Mouse (Mus musculus) myocyte (in vitro differentiated cells): ENCODE results near the gene Zfp799. TPM values are rescaled to one million over a fixed set of nuclear protein-coding genes. Genes with fewer than 3 reads are reported as not detected.

ENCODE experiments used
- H3K27me3 ChIP-seq: one replicate; pipeline ENCODE4 v1.6.1; 2011; ENCODE audit not compliant: control insufficient read depth, insufficient read depth, insufficient read length
- H3K36me3 ChIP-seq: one replicate; pipeline ENCODE4 v1.6.1; 2011; ENCODE audit not compliant: control insufficient read depth, insufficient read depth
- H3K4me2 ChIP-seq: one replicate; pipeline ENCODE4 v1.6.1; 2011; ENCODE audit warnings: low read depth, control low read depth
- H3K4me3 ChIP-seq: one replicate; pipeline ENCODE4 v1.5.1; 2011; ENCODE audit warnings: mild to moderate bottlenecking, control low read depth, moderate library complexity
- H3K79me2 ChIP-seq: one replicate; pipeline ENCODE4 v1.6.1; 2011; ENCODE audit not compliant: control insufficient read depth, insufficient read depth
- H3ac ChIP-seq: one replicate; pipeline ENCODE4 v1.6.1; 2011; ENCODE audit not compliant: control insufficient read depth, insufficient read length
- CEBPB ChIP-seq: IDR thresholded peaks from 2 replicates; pipeline ENCODE4 v1.6.1; 2011; ENCODE audit warnings: mild to moderate bottlenecking, moderate library complexity; ENCODE audit not compliant: poor library complexity, insufficient read depth, severe bottlenecking
- E2F4 ChIP-seq: IDR thresholded peaks from one replicate; pipeline ENCODE4 v1.6.1; 2011; ENCODE audit warnings: mild to moderate bottlenecking, control low read depth, moderate library complexity; ENCODE audit not compliant: insufficient read depth
- MAX ChIP-seq: IDR thresholded peaks from one replicate; pipeline ENCODE4 v1.6.1; 2011; ENCODE audit warnings: low read depth, mild to moderate bottlenecking, control low read depth
- MYOD1 ChIP-seq, 3 experiments: IDR thresholded peaks; one replicate each; pipeline ENCODE4 v1.6.1; 2011; ENCODE audit warnings: control low read depth in 2 of 3, low read depth in 2 of 3, mild to moderate bottlenecking in 2 of 3, moderate library complexity in 1 of 3; ENCODE audit not compliant: insufficient read length in 2 of 3, control insufficient read depth in 1 of 3
- MYOG ChIP-seq, 3 experiments: IDR thresholded peaks; one replicate each; pipeline ENCODE4 v1.6.1; 2011; ENCODE audit warnings: control low read depth in 2 of 3, low read depth in 2 of 3, mild to moderate bottlenecking in 2 of 3; ENCODE audit not compliant: insufficient read length in 2 of 3, control insufficient read depth in 1 of 3, insufficient read depth in 1 of 3
- POLR2A ChIP-seq: IDR thresholded peaks from one replicate; pipeline ENCODE4 v1.6.1; 2011; ENCODE audit warnings: low read depth, mild to moderate bottlenecking, control low read depth, moderate library complexity; ENCODE audit not compliant: insufficient read length
- POLR2AphosphoS2 ChIP-seq: IDR thresholded peaks from one replicate; pipeline ENCODE4 v1.6.1; 2011; ENCODE audit warnings: low read depth, control low read depth; ENCODE audit not compliant: insufficient read length
- REST ChIP-seq: IDR thresholded peaks from one replicate; pipeline ENCODE4 v1.6.1; 2011; ENCODE audit warnings: mild to moderate bottlenecking, control low read depth, moderate library complexity; ENCODE audit not compliant: insufficient read depth, insufficient read length
- SRF ChIP-seq: IDR thresholded peaks from one replicate; pipeline ENCODE4 v1.6.1; 2011; ENCODE audit warnings: low read depth; ENCODE audit not compliant: control insufficient read depth, insufficient read length
- TCF12 ChIP-seq: IDR thresholded peaks from one replicate; pipeline ENCODE4 v1.6.1; 2011; ENCODE audit warnings: mild to moderate bottlenecking, control low read depth; ENCODE audit not compliant: poor library complexity, insufficient read depth, severe bottlenecking
- TCF3 ChIP-seq: IDR thresholded peaks from one replicate; pipeline ENCODE4 v1.6.1; 2011; ENCODE audit warnings: low read depth, control low read depth; ENCODE audit not compliant: insufficient read length
- USF1 ChIP-seq: IDR thresholded peaks from one replicate; pipeline ENCODE4 v1.6.1; 2011; ENCODE audit warnings: low read depth, mild to moderate bottlenecking, control low read depth, moderate library complexity
- polyA plus RNA-seq: library from polyadenylated mRNA; unstranded; fragments of >200 nt; fragmentation: generic; extraction: Trizol; gene quantifications from one replicate; pipeline ENCODE4 v1.2.1, GENCODE M21; 2012; ENCODE audit warnings: missing spikeins

The Zfp799 gene
- polyA plus RNA-seq, 1 experiment: 1.4 TPM

DNA sequence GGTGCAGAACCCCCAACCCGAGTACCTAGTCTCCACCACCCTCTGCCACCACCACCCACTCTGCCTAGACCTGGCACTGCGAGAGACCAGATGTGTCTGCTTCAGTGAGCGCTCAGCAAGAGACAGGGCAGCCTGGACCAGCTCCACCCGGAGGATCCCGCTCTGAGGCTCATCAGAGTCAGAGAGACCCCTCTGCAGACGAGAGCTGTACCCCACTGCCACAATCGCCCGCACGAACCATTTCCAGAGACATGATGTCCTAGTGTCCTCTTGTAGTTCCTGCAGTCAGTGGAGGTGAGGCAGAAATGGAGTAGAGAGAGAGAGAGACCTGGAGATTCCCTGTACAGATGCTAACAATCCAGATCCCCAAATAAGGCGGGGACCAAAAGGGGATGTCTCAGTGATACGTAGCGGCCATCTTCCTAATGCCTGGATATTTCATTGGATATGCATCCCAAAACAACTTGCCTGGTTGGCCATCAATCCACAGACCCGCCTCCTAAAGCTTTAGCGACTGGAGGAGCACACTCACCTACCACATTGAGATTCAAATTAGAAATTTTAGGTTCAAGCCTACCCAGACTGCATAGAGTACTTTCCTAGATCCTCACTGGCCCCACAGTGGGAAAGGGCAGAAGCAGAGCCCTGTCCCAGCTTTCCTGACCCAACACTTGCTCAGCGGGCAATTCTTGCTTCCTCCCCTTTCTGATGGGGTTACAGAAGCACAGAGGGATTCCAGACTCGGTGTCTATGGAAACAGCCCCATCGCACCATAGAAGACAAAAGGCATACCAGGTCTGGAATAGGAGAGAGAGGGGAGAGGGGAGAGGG is 20.3 kb downstream of the Zfp799 start, which contains the start of gene Zfp811:
Gene Zfp811 (minus strand): TSS at position 388 of the 831 bp plus-strand sequence.
- Histone ChIP-seq H3K79me2 (no peaks in the 10 kb centered on the region), H3K36me3 (no peaks in the 10 kb centered on the region), H3K4me2 (no peak within 1 kb of the TSS), H3K4me3 (no peak within 1 kb of the TSS), H3K27me3 (peaks cover 26% of the 10 kb centered on the region), H3ac (no peak within 1 kb of the TSS)
- TF ChIP-seq E2F4 (no peak), POLR2A (no peak), POLR2AphosphoS2 (no peak), TCF3 (no peak), CEBPB (no peak), SRF (no peak), MYOD1 (IDR thresholded peaks at IDR 0.05; ENCODE audit: control insufficient read depth in 1 of 3, insufficient read length in 2 of 3, low read depth in 2 of 3) (no peak), REST (no peak), MYOG (IDR thresholded peaks at IDR 0.05; ENCODE audit: control insufficient read depth in 1 of 3, insufficient read depth in 1 of 3, insufficient read length in 2 of 3, low read depth in 2 of 3) (no peak), USF1 (no peak), MAX (no peak), TCF12 (no peak)

GRCm38 (mm10) chr17:32808921-32809320 is 21.1 kb downstream of the Zfp799 start:
- Histone ChIP-seq H3ac (no peak overlapping the region), H3K79me2 (no peaks in the 10 kb centered on the region), H3K36me3 (no peaks in the 10 kb centered on the region), H3K27me3 (peaks cover 26% of the 10 kb centered on the region), H3K4me3 (no peak overlapping the region), H3K4me2 (no peak overlapping the region)
- TF ChIP-seq MYOD1 (IDR thresholded peaks at IDR 0.05; ENCODE audit: control insufficient read depth in 1 of 3, insufficient read length in 2 of 3, low read depth in 2 of 3) (no peak), E2F4 (no peak), SRF (no peak), REST (no peak), CEBPB (no peak)

- Histone ChIP-seq H3K27me3 (peaks cover 7% of the 10 kb centered on the region), H3K79me2 (peaks cover 34% of the 10 kb centered on the region), H3ac (no peak overlapping the region), H3K36me3 (peaks cover under 1% of the 10 kb centered on the region), H3K4me3 (no peak overlapping the region), H3K4me2 (no peak overlapping the region)
- TF ChIP-seq MAX (no peak), MYOG (IDR thresholded peaks at IDR 0.05; ENCODE audit: control insufficient read depth in 1 of 3, insufficient read depth in 1 of 3, insufficient read length in 2 of 3, low read depth in 2 of 3) (no peak), SRF (no peak), CEBPB (no peak), TCF12 (no peak), POLR2AphosphoS2 (no peak), E2F4 (no peak), POLR2A (no peak), TCF3 (no peak), REST (no peak), MYOD1 (IDR thresholded peaks at IDR 0.05; ENCODE audit: control insufficient read depth in 1 of 3, insufficient read length in 2 of 3, low read depth in 2 of 3) (no peak), USF1 (no peak)
Observed at GRCm38 (mm10) chr17:32789244-32789643, 40.8 kb downstream of the Zfp799 start.

DNA sequence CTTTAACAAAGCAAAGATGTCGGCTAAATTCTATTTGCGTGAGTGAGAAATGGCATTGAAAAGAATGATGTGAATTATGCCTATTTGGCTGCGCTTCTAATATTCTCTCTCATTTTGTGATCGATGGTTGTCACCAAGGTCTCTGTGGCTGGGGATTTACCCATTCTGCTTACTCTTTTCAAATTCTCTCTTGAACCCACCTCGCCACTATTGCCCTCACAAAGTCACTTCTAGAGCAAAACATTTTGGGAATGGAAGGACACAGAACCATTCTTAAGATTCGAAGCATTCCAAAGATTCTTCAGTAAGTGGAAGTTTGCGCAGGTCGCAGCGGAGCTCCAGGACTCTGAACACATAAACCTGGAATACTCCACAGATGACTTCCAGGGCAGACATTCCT is 41.5 kb downstream of the Zfp799 start:
- Histone ChIP-seq H3ac (peak overlapping the region; percentile 97), H3K36me3 (peaks cover 6% of the 10 kb centered on the region), H3K27me3 (peaks cover 6% of the 10 kb centered on the region), H3K4me3 (peak overlapping the region; percentile 61), H3K79me2 (peaks cover 41% of the 10 kb centered on the region), H3K4me2 (peak overlapping the region; percentile 91)
- TF ChIP-seq TCF3 (no peak), POLR2AphosphoS2 (no peak), E2F4 (no peak), TCF12 (no peak), MAX (no peak), USF1 (no peak), MYOD1 (IDR thresholded peaks at IDR 0.05; ENCODE audit: control insufficient read depth in 1 of 3, insufficient read length in 2 of 3, low read depth in 2 of 3) (no peak), MYOG (IDR thresholded peaks at IDR 0.05; ENCODE audit: control insufficient read depth in 1 of 3, insufficient read depth in 1 of 3, insufficient read length in 2 of 3, low read depth in 2 of 3) (no peak), POLR2A (no peak), SRF (no peak)
